Mouse (Mus musculus): Measurements from ENCODE around the gene Mroh2a.

Mroh2a gene

GRCm38 (mm10) chr1:88305018-88305795, 78.4 kb downstream of the Mroh2a start:
- ATAC-seq (ENCODE audit: insufficient number of reproducible peaks, low FRiP score, low TSS enrichment) = no peak

GRCm38 (mm10) chr1:88306543-88306942, 79.8 kb downstream of the Mroh2a start:
- no peak for ATAC-seq (ENCODE audit: insufficient number of reproducible peaks, low FRiP score, low TSS enrichment)

- ATAC-seq (ENCODE audit: insufficient number of reproducible peaks, low FRiP score, low TSS enrichment) = no peak
These were observed 80.4 kb downstream of the Mroh2a start for GRCm38 (mm10) chr1:88307180-88307579.

- ATAC-seq (ENCODE audit: insufficient number of reproducible peaks, low FRiP score, low TSS enrichment) = no peak
These were observed 82.2 kb downstream of the Mroh2a start for GRCm38 (mm10) chr1:88309020-88309419.

- no peak for ATAC-seq (ENCODE audit: insufficient number of reproducible peaks, low FRiP score, low TSS enrichment)
These were observed 83.1 kb downstream of the Mroh2a start for GRCm38 (mm10) chr1:88309905-88310304.

- 0 out of 2 replicates have a peak, but pooled peaks have one; percentile 1 for ATAC-seq (ENCODE audit: insufficient number of reproducible peaks, low FRiP score, low TSS enrichment)
These were observed 83.6 kb downstream of the Mroh2a start for GRCm38 (mm10) chr1:88310349-88310748.

All from cerebellum, adult (tissue).